Mouse (Mus musculus): Measurements from ENCODE around the gene Pak1. TPM values are rescaled to one million over a fixed set of nuclear protein-coding genes. Genes with fewer than 3 reads are reported as not detected.

Pak1 gene
- polyA plus RNA-seq, 1 experiment, result 3.1 TPM

GRCm38 (mm10) chr7:97872396-97872795 lies 84.1 kb downstream of the Pak1 start:
- H3K4me3 ChIP-seq (replicated peaks), result no peak overlapping the region
- no peaks in the 10 kb centered on the region for H3K36me3 ChIP-seq (replicated peaks; ENCODE audit: low read length)
- H3K9me3 ChIP-seq, result no peaks in the 10 kb centered on the region
- H3K27me3 ChIP-seq (replicated peaks), result no peaks in the 10 kb centered on the region
- H3K4me1 ChIP-seq, result no peaks in the 10 kb centered on the region
- no peak for TF ChIP-seq GATA1 (IDR thresholded peaks at IDR 0.05; ENCODE audit: borderline replicate concordance, low read length)
- no peak for TF ChIP-seq FLI1 (IDR thresholded peaks at IDR 0.05; ENCODE audit: low read length)

DNA sequence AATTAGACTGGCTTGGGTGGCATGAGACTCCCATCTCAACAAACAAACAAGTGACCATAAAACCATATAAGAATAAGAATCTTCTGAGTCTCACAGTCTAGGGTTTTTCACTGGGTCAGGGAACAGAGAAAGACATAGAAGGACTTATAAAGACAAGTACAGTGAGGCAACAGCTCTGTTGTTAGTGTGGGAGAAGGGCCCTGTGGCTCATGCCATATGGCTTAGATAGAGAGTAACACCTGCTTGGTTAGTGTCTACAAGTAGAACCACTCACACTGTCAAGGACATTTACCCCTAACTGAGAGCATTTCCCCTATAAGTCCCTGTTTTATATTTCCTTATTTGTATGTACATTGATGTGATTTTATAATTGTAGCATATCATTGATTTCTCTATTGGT lies 85.0 kb downstream of the Pak1 start:
- no peaks in the 10 kb centered on the region for H3K36me3 ChIP-seq (replicated peaks; ENCODE audit: low read length)
- no peak overlapping the region for H3K4me3 ChIP-seq (replicated peaks)
- TF ChIP-seq FLI1 (IDR thresholded peaks at IDR 0.05; ENCODE audit: low read length), result no peak
- no peak for TF ChIP-seq GATA1 (IDR thresholded peaks at IDR 0.05; ENCODE audit: borderline replicate concordance, low read length)
- H3K27me3 ChIP-seq (replicated peaks), result no peaks in the 10 kb centered on the region
- H3K9me3 ChIP-seq, result no peaks in the 10 kb centered on the region
- no peaks in the 10 kb centered on the region for H3K4me1 ChIP-seq

GRCm38 (mm10) chr7:97877846-97878538 lies 89.7 kb downstream of the Pak1 start:
- no peak for TF ChIP-seq GATA1 (IDR thresholded peaks at IDR 0.05; ENCODE audit: borderline replicate concordance, low read length)
- TF ChIP-seq FLI1 (IDR thresholded peaks at IDR 0.05; ENCODE audit: low read length), result no peak
- Histone ChIP-seq H3K4me1 (no peaks in the 10 kb centered on the region), H3K4me3 (replicated peaks) (no peak overlapping the region), H3K27me3 (replicated peaks) (no peaks in the 10 kb centered on the region), H3K9me3 (no peaks in the 10 kb centered on the region), H3K36me3 (replicated peaks; ENCODE audit: low read length) (no peaks in the 10 kb centered on the region)

- Histone ChIP-seq H3K27me3 (replicated peaks) (no peaks in the 10 kb centered on the region), H3K9me3 (no peaks in the 10 kb centered on the region), H3K36me3 (replicated peaks; ENCODE audit: low read length) (peaks cover 11% of the 10 kb centered on the region), H3K4me3 (replicated peaks) (no peak overlapping the region), H3K4me1 (peaks cover 12% of the 10 kb centered on the region)
- TF ChIP-seq GATA1 (IDR thresholded peaks at IDR 0.05; ENCODE audit: borderline replicate concordance, low read length) (no peak), FLI1 (IDR thresholded peaks at IDR 0.05; ENCODE audit: low read length) (no peak)
These were observed 123.3 kb downstream of the Pak1 start for GRCm38 (mm10) chr7:97911646-97912045.

- H3K36me3 ChIP-seq (replicated peaks; ENCODE audit: low read length), result peaks cover 9% of the 10 kb centered on the region
- H3K4me1 ChIP-seq, result peaks cover 12% of the 10 kb centered on the region
- peaks cover 2% of the 10 kb centered on the region for H3K27me3 ChIP-seq (replicated peaks)
- no peak overlapping the region for H3K4me3 ChIP-seq (replicated peaks)
- H3K9me3 ChIP-seq, result peaks cover 10% of the 10 kb centered on the region; the same call in 1 of the 2 replicates
- no peak for TF ChIP-seq FLI1 (IDR thresholded peaks at IDR 0.05; ENCODE audit: low read length)
- TF ChIP-seq GATA1 (IDR thresholded peaks at IDR 0.05; ENCODE audit: borderline replicate concordance, low read length), result no peak
These were observed 126.6 kb downstream of the Pak1 start for GRCm38 (mm10) chr7:97914833-97915516.

GRCm38 (mm10) chr7:97919742-97920141 lies 131.4 kb downstream of the Pak1 start, which contains the start of gene Gdpd4:
Gene Gdpd4, plus strand, starts transcription at chr7:97919955.
- Histone ChIP-seq H3K27me3 (replicated peaks) (peaks cover 2% of the 10 kb centered on the region), H3K4me1 (no peaks in the 10 kb centered on the region), H3K36me3 (replicated peaks; ENCODE audit: low read length) (no peaks in the 10 kb centered on the region), H3K9me3 (peaks cover 10% of the 10 kb centered on the region; the same call in 1 of the 2 replicates), H3K4me3 (replicated peaks) (no peak within 1 kb of the TSS)
- TF ChIP-seq FLI1 (IDR thresholded peaks at IDR 0.05; ENCODE audit: low read length) (no peak), GATA1 (IDR thresholded peaks at IDR 0.05; ENCODE audit: borderline replicate concordance, low read length) (no peak)

GRCm38 (mm10) chr7:97925819-97926218 lies 137.5 kb downstream of the Pak1 start:
- H3K4me3 ChIP-seq (replicated peaks), result no peak overlapping the region
- H3K4me1 ChIP-seq, result no peaks in the 10 kb centered on the region
- H3K36me3 ChIP-seq (replicated peaks; ENCODE audit: low read length), result no peaks in the 10 kb centered on the region
- no peaks in the 10 kb centered on the region for H3K27me3 ChIP-seq (replicated peaks)
- 0 out of 2 replicates have a peak, but pooled peaks cover 1% of the 10 kb centered on the region for H3K9me3 ChIP-seq
- TF ChIP-seq GATA1 (IDR thresholded peaks at IDR 0.05; ENCODE audit: borderline replicate concordance, low read length) (no peak), FLI1 (IDR thresholded peaks at IDR 0.05; ENCODE audit: low read length) (no peak)

DNA sequence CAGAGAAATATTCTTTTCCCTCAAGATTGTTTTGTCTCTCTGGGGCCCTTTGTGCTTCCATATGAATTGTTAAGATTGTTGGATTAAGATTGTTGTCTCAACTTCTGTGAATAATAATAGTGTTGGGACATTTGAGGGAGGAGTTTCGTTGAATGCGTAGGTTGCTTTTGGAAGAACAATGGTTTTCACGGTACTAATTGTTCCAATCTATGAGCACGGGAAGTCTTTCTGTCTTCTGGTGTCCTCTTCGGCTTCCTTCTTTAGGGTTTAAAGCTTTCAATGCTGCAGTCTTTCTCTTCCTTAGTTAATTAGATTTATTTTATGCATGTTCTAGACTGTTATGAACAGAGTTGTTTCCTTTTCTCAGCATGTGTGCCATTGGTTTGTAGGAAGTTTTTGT lies 138.6 kb downstream of the Pak1 start:
- Histone ChIP-seq H3K9me3 (peaks cover 5% of the 10 kb centered on the region), H3K36me3 (replicated peaks; ENCODE audit: low read length) (no peaks in the 10 kb centered on the region), H3K27me3 (replicated peaks) (no peaks in the 10 kb centered on the region), H3K4me3 (replicated peaks) (no peak overlapping the region), H3K4me1 (no peaks in the 10 kb centered on the region)
- TF ChIP-seq FLI1 (IDR thresholded peaks at IDR 0.05; ENCODE audit: low read length) (no peak), GATA1 (IDR thresholded peaks at IDR 0.05; ENCODE audit: borderline replicate concordance, low read length) (no peak)

DNA sequence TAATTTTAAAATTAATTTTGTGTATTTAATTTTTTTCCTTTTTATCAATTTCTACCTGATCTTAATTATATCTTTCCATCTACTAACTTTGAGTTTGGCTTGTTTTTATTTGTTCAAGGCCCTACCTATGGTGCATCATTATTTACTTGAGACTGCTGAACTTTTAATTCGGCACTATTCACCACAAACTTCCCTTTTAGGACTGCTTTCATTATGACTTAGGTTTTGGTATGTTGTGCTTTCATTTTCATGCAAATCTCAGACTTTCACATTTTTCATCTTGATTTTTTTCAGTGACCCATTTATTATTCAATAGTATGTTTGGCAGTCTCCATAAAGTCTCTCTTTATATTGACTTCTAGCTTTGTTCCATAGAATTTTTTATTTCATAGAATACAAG lies 156.1 kb downstream of the Pak1 start:
- no peaks in the 10 kb centered on the region for H3K36me3 ChIP-seq (replicated peaks; ENCODE audit: low read length)
- no peak for TF ChIP-seq FLI1 (IDR thresholded peaks at IDR 0.05; ENCODE audit: low read length)
- TF ChIP-seq GATA1 (IDR thresholded peaks at IDR 0.05; ENCODE audit: borderline replicate concordance, low read length), result no peak

More for the DNA sequence above, 156.1 kb downstream of the Pak1 start:
- Histone ChIP-seq H3K27me3 (replicated peaks) (peaks cover 2% of the 10 kb centered on the region), H3K9me3 (no peaks in the 10 kb centered on the region), H3K4me3 (replicated peaks) (no peak overlapping the region), H3K4me1 (no peaks in the 10 kb centered on the region)

Other genes starting within 250 kb of the Pak1 start
- gene Aamdc, start 209.0 kb upstream of the Pak1 start, polyA plus RNA-seq (2012; ENCODE audit: insufficient read depth, low replicate concordance), result 6.3 TPM in 1 of 2 replicates, not detected in the other
- gene Rsf1, start 208.7 kb upstream of the Pak1 start, polyA plus RNA-seq (2012; ENCODE audit: insufficient read depth, low replicate concordance), result 2.4 and 10.3 TPM in 2 replicates
- 12.3 and 28.6 TPM in 2 replicates for gene Clns1a, start 91.9 kb upstream of the Pak1 start, polyA plus RNA-seq (2012; ENCODE audit: insufficient read depth, low replicate concordance)
- 0.54 TPM in 1 of 2 replicates, not detected in the other for gene Aqp11, start 50.3 kb upstream of the Pak1 start, polyA plus RNA-seq (2012; ENCODE audit: insufficient read depth, low replicate concordance)
- not detected in 2 replicates for gene Gdpd4, start 131.4 kb downstream of the Pak1 start, polyA plus RNA-seq (2012; ENCODE audit: insufficient read depth, low replicate concordance)